Mouse (Mus musculus): ENCODE measurements around the gene Krt1. TPM values are rescaled to one million over a fixed set of nuclear protein-coding genes. Genes with fewer than 3 reads are reported as not detected.

The Krt1 gene
- polyA plus RNA-seq, 1 experiment from 2014 or later: 0.06 TPM

DNA sequence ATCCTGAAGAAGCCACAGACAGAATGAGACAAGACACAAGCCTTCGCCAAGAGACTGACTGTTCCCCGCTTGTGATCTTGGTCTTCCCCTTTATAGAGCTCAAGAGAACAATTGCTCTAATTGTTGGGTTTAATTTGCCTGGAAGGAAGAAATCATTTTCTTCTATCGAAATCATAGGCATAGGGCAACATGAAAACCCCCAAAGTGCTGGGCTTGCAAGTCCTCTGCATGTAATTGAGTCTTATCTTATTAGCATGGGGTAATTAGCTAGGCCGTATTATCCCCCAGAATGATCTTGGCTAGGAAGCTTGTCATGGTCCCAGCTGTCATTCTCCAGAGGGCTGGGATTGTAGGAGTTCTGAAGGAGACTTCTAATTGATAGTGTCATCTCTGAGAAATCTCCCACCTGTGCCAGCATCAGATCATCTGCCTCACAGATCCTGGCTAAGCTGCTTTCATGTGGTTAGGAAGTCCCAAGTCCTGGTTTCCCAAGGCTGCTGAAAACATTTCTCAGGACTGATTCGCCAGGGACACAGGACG, 48.2 kb downstream of the Krt1 start, which contains the start of gene Krt73:
TSS of gene Krt73 (minus strand) at position 51 of the 540 bp plus-strand sequence.
- no peak for ATAC-seq
- H3K4me1 ChIP-seq: no peaks in the 10 kb centered on the region
- peaks cover 4% of the 10 kb centered on the region; the same call in 1 of the 2 replicates for H3K27me3 ChIP-seq (replicated peaks)
- no peaks in the 10 kb centered on the region for H3K36me3 ChIP-seq
- H3K9ac ChIP-seq: no peak within 1 kb of the TSS
- no peak within 1 kb of the TSS for H3K4me3 ChIP-seq
- H3K9me3 ChIP-seq (replicated peaks): no peaks in the 10 kb centered on the region
- H3K27ac ChIP-seq: no peak within 1 kb of the TSS
- H3K4me2 ChIP-seq: no peak within 1 kb of the TSS
- 50% methylated on average over 6 of the region's 6 CpGs for WGBS (ENCODE audit: insufficient replicate concordance)

Small RNAs within 50 kb of the gene (microRNA-seq; reads per million reads assigned to microRNA genes)
- not detected for gene Gm44356

Other genes starting within 250 kb of the Krt1 start
- gene Gm5414, start 222.6 kb downstream of the Krt1 start, polyA plus RNA-seq (2016; fragmentation: Nextera tagmentation; extraction: Ambion mirVana): not detected in 2 replicates
- not detected in 2 replicates for gene Gm5478, start 203.4 kb downstream of the Krt1 start, polyA plus RNA-seq (2016; fragmentation: Nextera tagmentation; extraction: Ambion mirVana)
- gene Krt6b, start 170.5 kb downstream of the Krt1 start, polyA plus RNA-seq (2016; fragmentation: Nextera tagmentation; extraction: Ambion mirVana): not detected in 2 replicates
- not detected in 2 replicates for gene Krt6a, start 156.5 kb downstream of the Krt1 start, polyA plus RNA-seq (2016; fragmentation: Nextera tagmentation; extraction: Ambion mirVana)
- 0.08 and 0.38 TPM in 2 replicates for gene Krt5, start 137.9 kb downstream of the Krt1 start, polyA plus RNA-seq (2016; fragmentation: Nextera tagmentation; extraction: Ambion mirVana)
- gene Krt71, start 107.7 kb downstream of the Krt1 start, polyA plus RNA-seq (2016; fragmentation: Nextera tagmentation; extraction: Ambion mirVana): not detected in 2 replicates
- gene Krt72, start 64.3 kb downstream of the Krt1 start, polyA plus RNA-seq (2016; fragmentation: Nextera tagmentation; extraction: Ambion mirVana): not detected in 2 replicates
- not detected in 2 replicates for gene Krt73, start 48.4 kb downstream of the Krt1 start, polyA plus RNA-seq (2016; fragmentation: Nextera tagmentation; extraction: Ambion mirVana)
- not detected in 2 replicates for gene Krt2, start 32.6 kb downstream of the Krt1 start, polyA plus RNA-seq (2016; fragmentation: Nextera tagmentation; extraction: Ambion mirVana)
- gene Krt77, start 18.9 kb upstream of the Krt1 start, polyA plus RNA-seq (2016; fragmentation: Nextera tagmentation; extraction: Ambion mirVana): not detected in 2 replicates
- not detected in 2 replicates for gene Krt76, start 42.1 kb upstream of the Krt1 start, polyA plus RNA-seq (2016; fragmentation: Nextera tagmentation; extraction: Ambion mirVana)
- gene Krt4, start 73.9 kb upstream of the Krt1 start, polyA plus RNA-seq (2016; fragmentation: Nextera tagmentation; extraction: Ambion mirVana): not detected in 2 replicates
- gene Krt79, start 89.5 kb upstream of the Krt1 start, polyA plus RNA-seq (2016; fragmentation: Nextera tagmentation; extraction: Ambion mirVana): not detected in 2 replicates
- gene Krt78, start 103.5 kb upstream of the Krt1 start, polyA plus RNA-seq (2016; fragmentation: Nextera tagmentation; extraction: Ambion mirVana): not detected in 2 replicates
- gene Krt8, start 153.7 kb upstream of the Krt1 start, polyA plus RNA-seq (2016; fragmentation: Nextera tagmentation; extraction: Ambion mirVana): 71.9 and 75.3 TPM in 2 replicates
- 72.7 and 77.6 TPM in 2 replicates for gene Krt18, start 177.4 kb upstream of the Krt1 start, polyA plus RNA-seq (2016; fragmentation: Nextera tagmentation; extraction: Ambion mirVana)
- 91.7 and 91.8 TPM in 2 replicates for gene Eif4b, start 223.0 kb upstream of the Krt1 start, polyA plus RNA-seq (2016; fragmentation: Nextera tagmentation; extraction: Ambion mirVana)
- gene Tns2, start 249.6 kb upstream of the Krt1 start, polyA plus RNA-seq (2016; fragmentation: Nextera tagmentation; extraction: Ambion mirVana): 6.4 and 9.2 TPM in 2 replicates